Mouse (Mus musculus): ENCODE measurements around the gene Baz2b. TPM values are rescaled to one million over a fixed set of nuclear protein-coding genes. Genes with fewer than 3 reads are reported as not detected.

The Baz2b gene
- polyA plus RNA-seq, 1 experiment from 2014 or later = 76.3 TPM

DNA sequence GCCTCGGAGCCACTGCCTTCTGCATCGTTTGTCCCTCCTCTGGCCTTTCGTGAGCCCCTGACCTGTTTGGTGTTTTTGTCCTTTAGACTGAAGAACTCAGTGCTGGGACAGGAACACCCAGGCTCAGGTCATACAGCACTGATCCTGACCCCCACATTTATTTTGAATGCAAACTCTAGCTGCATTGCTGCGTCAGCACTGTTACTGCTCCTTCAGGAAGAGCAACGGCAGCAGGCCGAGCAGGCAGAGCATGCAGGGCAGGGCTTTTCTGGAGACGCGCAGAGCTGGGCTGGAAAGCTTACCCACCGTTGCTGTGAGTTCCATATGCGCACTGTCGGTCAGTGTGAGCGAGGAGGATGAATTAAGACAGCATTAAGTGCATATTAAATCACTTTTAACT, 166.9 kb downstream of the Baz2b start:
- no peaks in the 10 kb centered on the region for H3K36me3 ChIP-seq
- H3K4me1 ChIP-seq = no peaks in the 10 kb centered on the region
- WGBS = 77% methylated on average over 12 of the region's 12 CpGs
- ATAC-seq (ENCODE audit: insufficient number of reproducible peaks, insufficient read depth, low FRiP score, low TSS enrichment) = no peak
- H3K4me2 ChIP-seq (replicated peaks) = no peak overlapping the region
- H3K4me3 ChIP-seq = no peak overlapping the region
- no peaks in the 10 kb centered on the region for H3K9me3 ChIP-seq
- no peak overlapping the region for H3K27ac ChIP-seq
- no peaks in the 10 kb centered on the region for H3K27me3 ChIP-seq
- no peak overlapping the region for H3K9ac ChIP-seq

DNA sequence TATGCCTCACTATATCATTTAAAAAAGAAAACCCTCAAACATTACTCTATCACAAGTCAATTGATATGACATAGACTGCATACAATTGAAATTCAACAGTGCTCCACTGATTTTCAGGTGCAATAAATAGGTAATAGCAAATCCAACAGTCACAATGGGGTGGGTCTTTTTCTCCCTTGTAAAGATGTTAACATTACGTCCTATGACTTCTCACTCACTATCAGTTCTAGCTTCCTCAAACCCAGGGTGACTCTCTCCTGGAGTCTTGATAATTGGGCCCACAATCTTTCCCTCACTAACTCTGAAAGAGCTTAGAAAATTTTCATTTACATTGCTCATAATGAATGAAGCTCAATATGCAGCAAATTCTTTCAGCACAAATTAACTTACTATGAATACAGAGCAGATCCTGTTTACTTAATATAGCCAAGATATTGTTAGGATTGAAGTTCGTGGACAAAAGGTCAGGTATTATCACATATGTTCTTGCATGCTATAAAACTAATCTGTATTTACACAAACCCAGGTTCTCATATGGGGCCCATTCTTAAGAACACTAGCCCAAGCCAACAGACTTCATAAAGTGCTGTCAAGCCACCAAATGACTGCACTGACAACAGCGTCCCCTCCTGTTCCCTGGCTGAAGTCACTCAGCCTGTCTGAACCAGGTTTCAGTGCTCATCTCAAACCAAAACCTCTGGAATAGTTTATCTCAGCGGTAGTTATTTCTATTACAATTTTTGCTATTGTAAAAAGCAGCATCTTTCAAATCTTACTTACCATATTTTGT, 168.0 kb downstream of the Baz2b start:
- Histone ChIP-seq H3K4me3 (no peak overlapping the region), H3K4me1 (peaks cover 6% of the 10 kb centered on the region; the same call in 1 of the 2 replicates), H3K9ac (no peak overlapping the region), H3K9me3 (no peaks in the 10 kb centered on the region), H3K27ac (no peak overlapping the region), H3K27me3 (no peaks in the 10 kb centered on the region), H3K4me2 (replicated peaks) (no peak overlapping the region), H3K36me3 (no peaks in the 10 kb centered on the region)
- 89% methylated on average over 4 of the region's 4 CpGs for WGBS
- ATAC-seq (ENCODE audit: insufficient number of reproducible peaks, insufficient read depth, low FRiP score, low TSS enrichment) = no peak

DNA sequence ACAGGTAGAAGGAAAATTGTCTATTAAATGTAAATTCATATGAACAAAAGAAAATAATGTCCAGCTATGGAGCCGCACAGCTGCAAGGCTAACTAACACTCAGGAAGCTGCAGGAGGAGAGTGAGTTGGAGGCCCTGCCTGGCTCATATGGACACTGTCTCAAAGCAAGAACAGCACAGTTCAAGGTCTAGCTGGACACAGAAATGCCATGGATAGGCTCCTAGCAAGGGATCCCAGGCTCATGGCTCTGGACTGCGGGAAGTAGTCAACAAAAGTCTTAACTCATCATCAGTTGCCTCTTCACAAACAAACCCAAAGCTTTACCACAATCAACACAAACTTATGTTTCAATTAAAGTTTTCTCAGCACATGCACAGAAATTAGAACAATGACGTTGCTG, 169.5 kb downstream of the Baz2b start:
- Histone ChIP-seq H3K9ac (no peak overlapping the region), H3K36me3 (no peaks in the 10 kb centered on the region)

DNA sequence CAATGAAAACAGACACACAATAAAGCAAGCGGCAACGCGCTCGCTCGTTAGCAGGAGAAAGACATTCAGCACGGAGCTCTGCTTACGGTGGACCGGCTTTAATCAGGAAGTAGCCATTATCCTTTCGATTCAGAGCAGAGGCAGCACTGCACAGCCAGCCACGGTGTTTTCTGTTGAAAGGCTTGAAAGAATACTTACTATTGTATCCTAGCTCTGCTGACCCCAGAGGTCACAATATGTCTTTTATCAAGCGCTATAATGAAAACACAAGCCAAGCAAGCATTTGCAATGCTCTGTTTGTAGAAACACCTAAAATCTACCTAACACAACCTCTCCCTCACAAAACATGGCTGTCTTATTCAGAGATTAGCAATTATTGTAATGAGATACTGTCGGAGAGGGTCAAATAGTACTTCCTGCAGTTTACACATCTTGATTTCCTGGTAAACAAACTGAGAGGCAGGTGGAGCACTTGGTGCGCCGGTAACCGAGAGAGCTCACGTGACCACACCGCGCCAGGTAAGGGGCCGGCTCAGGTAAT, 172.6 kb downstream of the Baz2b start:
- no peak for ATAC-seq (ENCODE audit: insufficient number of reproducible peaks, insufficient read depth, low FRiP score, low TSS enrichment)
- H3K27ac ChIP-seq = no peak overlapping the region
- peak overlapping the region; percentile 54 for H3K4me2 ChIP-seq (replicated peaks)
- no peaks in the 10 kb centered on the region for H3K9me3 ChIP-seq
- H3K4me3 ChIP-seq = peak overlapping the region; percentile 26
- H3K27me3 ChIP-seq = no peaks in the 10 kb centered on the region
- 0 out of 2 replicates have a peak overlapping the region, but pooled peaks have one; percentile 10 for H3K9ac ChIP-seq
- no peaks in the 10 kb centered on the region for H3K36me3 ChIP-seq
- WGBS = 4% methylated on average over 19 of the region's 19 CpGs
- peaks cover 6% of the 10 kb centered on the region; the same call in 1 of the 2 replicates for H3K4me1 ChIP-seq

More for the DNA sequence above, 169.5 kb downstream of the Baz2b start:
- H3K4me1 ChIP-seq = peaks cover 6% of the 10 kb centered on the region; the same call in 1 of the 2 replicates
- no peak for ATAC-seq (ENCODE audit: insufficient number of reproducible peaks, insufficient read depth, low FRiP score, low TSS enrichment)
- 93% methylated on average over 3 of the region's 3 CpGs for WGBS
- no peaks in the 10 kb centered on the region for H3K27me3 ChIP-seq
- no peak overlapping the region for H3K27ac ChIP-seq
- H3K4me3 ChIP-seq = no peak overlapping the region
- H3K4me2 ChIP-seq (replicated peaks) = no peak overlapping the region
- no peaks in the 10 kb centered on the region for H3K9me3 ChIP-seq

DNA sequence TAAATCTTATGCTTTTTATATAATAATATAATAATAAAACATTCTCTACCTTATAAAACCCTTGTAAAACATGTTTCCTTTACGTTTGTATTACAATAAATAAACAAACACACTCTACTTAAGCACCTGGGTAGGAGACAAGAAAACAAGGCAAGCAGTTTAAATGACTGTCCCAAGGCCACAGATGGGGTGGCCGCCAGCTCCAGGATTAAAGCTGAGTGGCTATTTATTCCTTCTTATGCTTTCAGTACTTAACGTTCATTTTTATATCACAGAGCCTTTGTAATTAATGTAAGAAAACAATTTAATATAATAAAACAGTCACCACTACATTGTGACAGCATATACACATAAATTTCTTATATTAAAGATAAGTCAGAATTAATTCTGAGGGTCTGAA, 173.3 kb downstream of the Baz2b start:
- H3K9me3 ChIP-seq = no peaks in the 10 kb centered on the region
- H3K36me3 ChIP-seq = no peaks in the 10 kb centered on the region
- ATAC-seq (ENCODE audit: insufficient number of reproducible peaks, insufficient read depth, low FRiP score, low TSS enrichment) = no peak
- no peak overlapping the region for H3K4me2 ChIP-seq (replicated peaks)
- WGBS = 54% methylated on average over 3 of the region's 3 CpGs
- peaks cover 6% of the 10 kb centered on the region; the same call in 1 of the 2 replicates for H3K4me1 ChIP-seq
- H3K4me3 ChIP-seq = no peak overlapping the region
- no peak overlapping the region for H3K9ac ChIP-seq
- no peak overlapping the region for H3K27ac ChIP-seq
- H3K27me3 ChIP-seq = no peaks in the 10 kb centered on the region

GRCm38 (mm10) chr2:60030991-60031390, 178.6 kb downstream of the Baz2b start:
- WGBS = 90% methylated on average over 3 of the region's 3 CpGs
- Histone ChIP-seq H3K9me3 (no peaks in the 10 kb centered on the region), H3K9ac (no peak overlapping the region), H3K4me3 (no peak overlapping the region), H3K36me3 (no peaks in the 10 kb centered on the region), H3K4me1 (no peaks in the 10 kb centered on the region; the same call in 1 of the 2 replicates), H3K4me2 (replicated peaks) (no peak overlapping the region), H3K27me3 (no peaks in the 10 kb centered on the region), H3K27ac (no peak overlapping the region)
- ATAC-seq (ENCODE audit: insufficient number of reproducible peaks, insufficient read depth, low FRiP score, low TSS enrichment) = no peak

DNA sequence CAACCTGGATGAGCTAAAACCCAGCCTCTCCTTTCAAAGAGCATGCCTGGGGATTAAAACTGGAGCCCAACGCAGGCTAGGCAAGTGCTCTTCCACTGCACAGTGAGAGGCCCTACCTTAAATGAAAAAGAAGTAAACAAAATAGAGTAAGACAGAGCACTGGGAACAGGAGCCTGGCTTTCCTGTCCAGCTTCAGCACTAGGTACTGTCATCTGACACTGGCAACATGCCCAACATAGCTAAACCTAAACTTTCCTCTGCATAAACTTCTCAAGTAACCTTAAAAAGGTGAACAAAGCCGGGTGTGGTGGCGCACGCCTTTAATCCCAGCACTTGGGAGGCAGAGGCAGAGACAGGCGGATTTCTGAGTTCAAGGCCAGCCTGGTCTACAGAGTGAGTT, 180.6 kb downstream of the Baz2b start:
- no peaks in the 10 kb centered on the region for H3K36me3 ChIP-seq
- H3K4me3 ChIP-seq = no peak overlapping the region
- no peaks in the 10 kb centered on the region for H3K9me3 ChIP-seq
- no peak overlapping the region for H3K9ac ChIP-seq
- no peak overlapping the region for H3K4me2 ChIP-seq (replicated peaks)
- 88% methylated on average over 5 of the region's 5 CpGs for WGBS
- no peaks in the 10 kb centered on the region; the same call in 1 of the 2 replicates for H3K4me1 ChIP-seq
- no peak for ATAC-seq (ENCODE audit: insufficient number of reproducible peaks, insufficient read depth, low FRiP score, low TSS enrichment)
- no peak overlapping the region for H3K27ac ChIP-seq
- no peaks in the 10 kb centered on the region for H3K27me3 ChIP-seq

DNA sequence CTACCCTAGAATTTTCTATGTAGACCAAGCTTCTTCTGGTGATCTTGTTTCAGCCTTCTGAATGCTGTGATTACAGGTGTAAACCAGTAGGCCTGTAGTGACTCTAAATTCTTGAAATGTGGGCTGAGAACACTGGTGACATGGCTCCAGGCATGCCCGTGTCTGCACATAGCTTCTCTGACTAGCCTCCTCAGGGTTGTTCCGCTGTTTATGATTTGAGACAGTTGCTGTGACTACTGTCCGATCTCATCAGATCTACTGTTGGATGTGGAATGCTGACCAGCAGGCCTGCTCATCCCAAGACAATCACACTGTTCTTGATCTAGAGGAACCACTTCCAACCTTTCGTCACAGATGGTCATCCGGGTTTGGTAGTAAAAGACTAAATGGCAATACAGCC, 182.5 kb downstream of the Baz2b start:
- no peaks in the 10 kb centered on the region for H3K36me3 ChIP-seq
- H3K4me3 ChIP-seq = no peak overlapping the region
- 90% methylated on average over 5 of the region's 5 CpGs for WGBS
- H3K9me3 ChIP-seq = no peaks in the 10 kb centered on the region
- no peak overlapping the region for H3K9ac ChIP-seq
- no peak overlapping the region for H3K27ac ChIP-seq
- ATAC-seq (ENCODE audit: insufficient number of reproducible peaks, insufficient read depth, low FRiP score, low TSS enrichment) = no peak
- no peak overlapping the region for H3K4me2 ChIP-seq (replicated peaks)
- H3K27me3 ChIP-seq = no peaks in the 10 kb centered on the region
- peaks cover 3% of the 10 kb centered on the region; the same call in 1 of the 2 replicates for H3K4me1 ChIP-seq

DNA sequence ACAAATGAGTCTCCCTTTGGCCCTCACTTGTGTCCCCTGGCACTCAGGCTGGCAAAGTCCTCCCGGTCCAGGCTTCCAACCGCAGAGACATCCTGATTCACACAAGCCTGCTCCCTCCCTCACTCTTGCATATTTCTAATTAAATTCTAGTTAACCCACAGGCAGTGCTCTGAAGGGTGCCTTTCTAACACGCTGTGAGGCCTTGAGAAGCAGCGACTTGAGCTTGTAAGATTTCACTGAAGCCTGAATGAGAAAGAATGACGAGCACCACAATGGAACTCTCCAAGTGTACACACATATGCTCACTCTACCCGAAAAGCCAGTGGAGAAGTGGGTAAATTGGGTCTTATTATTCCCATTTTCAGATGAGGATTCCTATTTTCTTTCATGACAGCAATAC, 183.1 kb downstream of the Baz2b start:
- WGBS = 68% methylated on average over 6 of the region's 6 CpGs
- Histone ChIP-seq H3K4me3 (no peak overlapping the region), H3K27ac (no peak overlapping the region), H3K4me2 (replicated peaks) (no peak overlapping the region), H3K9ac (no peak overlapping the region), H3K27me3 (no peaks in the 10 kb centered on the region), H3K4me1 (peaks cover 3% of the 10 kb centered on the region), H3K36me3 (no peaks in the 10 kb centered on the region), H3K9me3 (no peaks in the 10 kb centered on the region)
- ATAC-seq (ENCODE audit: insufficient number of reproducible peaks, insufficient read depth, low FRiP score, low TSS enrichment) = no peak

- Histone ChIP-seq H3K4me3 (no peak overlapping the region), H3K27me3 (no peaks in the 10 kb centered on the region), H3K9ac (no peak overlapping the region), H3K27ac (no peak overlapping the region), H3K4me2 (replicated peaks) (no peak overlapping the region), H3K36me3 (no peaks in the 10 kb centered on the region), H3K9me3 (no peaks in the 10 kb centered on the region), H3K4me1 (peaks cover 3% of the 10 kb centered on the region)
- WGBS = 84% methylated on average over 7 of the region's 7 CpGs
- ATAC-seq (ENCODE audit: insufficient number of reproducible peaks, insufficient read depth, low FRiP score, low TSS enrichment) = peak; percentile 58; the same call in 1 of the 2 replicates
Observed at GRCm38 (mm10) chr2:60023777-60024176, 185.9 kb downstream of the Baz2b start.

GRCm38 (mm10) chr2:60021556-60021955, 188.1 kb downstream of the Baz2b start:
- no peak overlapping the region for H3K9ac ChIP-seq
- no peak overlapping the region for H3K4me2 ChIP-seq (replicated peaks)
- ATAC-seq (ENCODE audit: insufficient number of reproducible peaks, insufficient read depth, low FRiP score, low TSS enrichment) = no peak
- H3K27ac ChIP-seq = no peak overlapping the region
- H3K9me3 ChIP-seq = no peaks in the 10 kb centered on the region
- no peaks in the 10 kb centered on the region for H3K36me3 ChIP-seq
- H3K4me1 ChIP-seq = peaks cover 3% of the 10 kb centered on the region
- no peaks in the 10 kb centered on the region for H3K27me3 ChIP-seq
- H3K4me3 ChIP-seq = no peak overlapping the region
- WGBS = 31% methylated on average over 5 of the region's 5 CpGs

GRCm38 (mm10) chr2:60021138-60021537, 188.5 kb downstream of the Baz2b start:
- ATAC-seq (ENCODE audit: insufficient number of reproducible peaks, insufficient read depth, low FRiP score, low TSS enrichment) = no peak
- Histone ChIP-seq H3K4me2 (replicated peaks) (no peak overlapping the region), H3K27ac (no peak overlapping the region), H3K9me3 (no peaks in the 10 kb centered on the region), H3K9ac (no peak overlapping the region), H3K27me3 (no peaks in the 10 kb centered on the region), H3K4me1 (peaks cover 3% of the 10 kb centered on the region), H3K4me3 (no peak overlapping the region), H3K36me3 (no peaks in the 10 kb centered on the region)
- 71% methylated on average over 6 of the region's 6 CpGs for WGBS
